Mouse (Mus musculus): ENCODE measurements at regions not wholly inside any gene's neighbourhood (a gene's known extent, or its start where the extent isn't known, plus 50 kb on each side); places are given as distances from the start of the nearest gene placed in this dataset.

GRCm38 (mm10) chr14:67506729-67507395 lies 1497.9 kb upstream of the Gulo start:
- no peak for DNase-seq
- Histone ChIP-seq H3K4me1 (ENCODE audit: control insufficient read depth, insufficient read depth, low read length) (no peaks in the 10 kb centered on the region), H3K4me3 (replicated peaks; ENCODE audit: extremely low read depth, low read depth, low read length) (no peak overlapping the region)
- WGBS = 84% methylated on average over 12 of the region's 12 CpGs
- TF ChIP-seq POLR2A (IDR thresholded peaks at IDR 0.05; ENCODE audit: borderline replicate concordance, extremely low read depth, low read depth, low read length) = no peak
- no peak for TF ChIP-seq CTCF (IDR thresholded peaks at IDR 0.05; ENCODE audit: insufficient read depth, low read length)

- TF ChIP-seq CTCF (IDR thresholded peaks at IDR 0.05; ENCODE audit: insufficient read depth, low read length) (no peak), POLR2A (IDR thresholded peaks at IDR 0.05; ENCODE audit: borderline replicate concordance, extremely low read depth, low read depth, low read length) (no peak)
- Histone ChIP-seq H3K4me1 (ENCODE audit: control insufficient read depth, insufficient read depth, low read length) (no peaks in the 10 kb centered on the region), H3K4me3 (replicated peaks; ENCODE audit: extremely low read depth, low read depth, low read length) (no peak overlapping the region)
- DNase-seq = no peak
- 88% methylated on average over 10 of the region's 10 CpGs for WGBS
These were observed 1483.1 kb upstream of the Gulo start for GRCm38 (mm10) chr14:67492086-67492485.

- no peak for TF ChIP-seq POLR2A (IDR thresholded peaks at IDR 0.05; ENCODE audit: borderline replicate concordance, extremely low read depth, low read depth, low read length)
- no peak for TF ChIP-seq CTCF (IDR thresholded peaks at IDR 0.05; ENCODE audit: insufficient read depth, low read length)
These were observed 1477.7 kb upstream of the Gulo start for GRCm38 (mm10) chr14:67486676-67487075.

GRCm38 (mm10) chr14:67485449-67485800 lies 1476.4 kb upstream of the Gulo start:
- TF ChIP-seq CTCF (IDR thresholded peaks at IDR 0.05; ENCODE audit: insufficient read depth, low read length) (no peak), POLR2A (IDR thresholded peaks at IDR 0.05; ENCODE audit: borderline replicate concordance, extremely low read depth, low read depth, low read length) (no peak)
- 63% methylated on average over 4 of the region's 4 CpGs for WGBS
- Histone ChIP-seq H3K4me3 (replicated peaks; ENCODE audit: extremely low read depth, low read depth, low read length) (no peak overlapping the region), H3K4me1 (ENCODE audit: control insufficient read depth, insufficient read depth, low read length) (0 out of 2 replicates have a peak, but pooled peaks cover 3% of the 10 kb centered on the region)
- no peak for DNase-seq

More at GRCm38 (mm10) chr14:67486676-67487075, 1477.7 kb upstream of the Gulo start:
- WGBS = 32% methylated on average over 10 of the region's 10 CpGs
- Histone ChIP-seq H3K4me1 (ENCODE audit: control insufficient read depth, insufficient read depth, low read length) (0 out of 2 replicates have a peak, but pooled peaks cover 3% of the 10 kb centered on the region), H3K4me3 (replicated peaks; ENCODE audit: extremely low read depth, low read depth, low read length) (no peak overlapping the region)
- DNase-seq = no peak

- Histone ChIP-seq H3K4me3 (replicated peaks; ENCODE audit: extremely low read depth, low read depth, low read length) (no peak overlapping the region), H3K4me1 (ENCODE audit: control insufficient read depth, insufficient read depth, low read length) (0 out of 2 replicates have a peak, but pooled peaks cover 3% of the 10 kb centered on the region)
- no peak for DNase-seq
- 35% methylated on average over 19 of the region's 19 CpGs for WGBS
- TF ChIP-seq POLR2A (IDR thresholded peaks at IDR 0.05; ENCODE audit: borderline replicate concordance, extremely low read depth, low read depth, low read length) = no peak
- TF ChIP-seq CTCF (IDR thresholded peaks at IDR 0.05; ENCODE audit: insufficient read depth, low read length) = no peak
These were observed 1475.8 kb upstream of the Gulo start for GRCm38 (mm10) chr14:67484533-67485448.

All from lung, adult 2 months (tissue).